Mouse (Mus musculus) frontal cortex, postnatal 36 days (tissue): ENCODE measurements around the gene Caml.
"Not testable (repeated sequence)": the region's sequence is repeated elsewhere in the genome, so short reads cannot be mapped to it uniquely, and the experiment has no call there.

Experiments
- DNase-seq, 2 experiments: peaks; one replicate each; pipeline ENCODE4 v3.0.0; 2022; ENCODE audit warnings: low spot score in 2 of 2

The Caml gene

GRCm38 (mm10) chr13:55622649-55623541, at the start of gene Caml:
Gene Caml, plus strand, starts transcription at chr13:55623005.
- DNase-seq: peak; percentile 88 to 89

GRCm38 (mm10) chr13:55573432-55573831, 49.4 kb upstream of the Caml start, which contains the start of gene Tmed9:
Gene Tmed9, plus strand, starts transcription at chr13:55573732.
- no peak for DNase-seq

DNA sequence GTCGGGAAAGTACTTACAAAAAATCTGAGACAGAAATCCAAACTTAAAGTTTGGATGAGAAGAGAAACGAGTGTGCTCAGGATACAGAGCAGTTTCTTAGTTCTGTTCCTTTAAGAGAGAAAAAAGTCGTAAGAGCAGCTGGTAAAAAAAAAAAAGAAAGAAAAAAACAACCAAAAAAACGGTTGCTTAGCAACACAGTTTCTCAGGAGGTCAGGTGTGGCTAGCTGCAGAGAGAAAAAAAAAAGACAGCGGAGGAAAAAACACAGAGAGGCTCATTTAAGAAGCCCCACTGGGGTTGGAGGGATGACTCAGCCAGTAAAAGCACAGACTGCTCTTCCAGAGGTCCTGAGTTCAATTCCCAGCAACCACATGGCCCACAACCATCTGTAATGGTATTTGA, 48.5 kb upstream of the Caml start:
- no peak for DNase-seq

- no peak for DNase-seq
These were observed 46.9 kb upstream of the Caml start for GRCm38 (mm10) chr13:55575932-55576331.

- not testable (repeated sequence) for DNase-seq
These were observed 45.9 kb upstream of the Caml start for GRCm38 (mm10) chr13:55576872-55577271.

DNA sequence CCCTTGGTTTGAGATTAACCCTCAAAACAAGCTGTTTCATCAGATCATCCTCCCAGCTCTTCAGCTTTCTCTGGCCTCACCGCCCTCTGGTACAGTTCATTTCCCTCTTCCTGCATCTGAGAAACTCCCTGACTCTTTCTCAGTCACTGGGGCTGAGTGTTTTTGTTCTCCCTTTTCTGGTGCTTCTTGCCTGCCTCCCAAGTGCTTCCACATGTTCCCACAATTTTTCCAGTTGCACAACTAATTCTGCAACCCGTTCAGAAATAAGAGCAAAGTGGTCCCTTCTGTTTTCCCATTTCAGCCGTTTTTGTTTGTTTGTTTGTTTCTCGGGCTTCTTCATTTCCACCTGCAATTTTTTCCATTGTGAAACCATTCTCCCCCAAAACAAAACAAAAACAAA, 44.7 kb upstream of the Caml start:
- no peak for DNase-seq

DNA sequence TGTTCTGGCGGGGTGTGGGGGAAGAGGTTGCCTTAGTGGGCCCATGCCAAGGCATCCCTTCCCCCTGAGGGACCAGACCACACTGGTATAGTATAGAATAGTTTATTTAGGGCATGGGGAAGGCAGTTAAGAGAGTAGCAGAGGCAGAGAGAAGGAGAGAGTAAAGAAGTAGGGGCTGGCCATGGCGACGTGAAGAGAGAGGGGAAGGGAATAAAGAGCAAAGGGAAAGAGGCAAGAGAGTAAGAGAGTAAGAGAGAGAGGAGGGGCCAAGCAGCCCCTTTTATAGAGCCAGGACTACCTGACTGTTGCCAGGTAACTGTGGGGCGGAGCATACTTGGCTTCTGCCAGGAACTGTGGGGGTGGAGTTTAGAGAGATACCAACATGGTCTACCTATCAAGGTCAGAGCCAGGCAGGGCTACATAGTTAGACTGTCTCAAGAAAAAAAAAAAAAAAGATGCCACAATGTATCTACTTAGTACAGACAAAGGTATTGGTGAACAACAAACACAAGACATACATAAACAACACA, 30.8 kb upstream of the Caml start:
- no peak for DNase-seq

GRCm38 (mm10) chr13:55592512-55593253, 30.1 kb upstream of the Caml start:
- DNase-seq: peak; percentile 97 to 98

DNA sequence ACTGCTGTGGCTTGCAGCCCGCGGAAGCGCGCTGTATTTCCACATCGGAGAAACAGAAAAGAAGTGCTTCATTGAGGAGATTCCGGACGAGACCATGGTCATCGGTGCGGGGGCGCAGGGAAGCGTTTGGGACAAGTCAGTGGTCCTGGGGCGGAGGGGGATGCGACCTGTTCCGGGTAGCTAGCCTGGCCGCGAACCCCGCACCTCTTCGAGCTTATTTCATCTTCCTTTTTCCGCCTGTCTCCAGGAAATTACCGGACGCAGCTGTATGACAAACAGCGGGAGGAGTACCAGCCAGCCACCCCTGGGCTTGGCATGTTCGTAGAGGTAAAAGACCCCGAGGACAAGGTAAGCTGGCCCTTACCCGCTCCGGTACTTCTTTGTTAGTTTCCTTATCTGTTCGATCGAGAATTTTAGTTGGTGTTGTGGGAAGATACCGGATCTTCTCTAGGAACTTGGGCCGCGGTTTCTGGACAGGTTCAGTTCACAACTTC, 29.5 kb upstream of the Caml start:
- DNase-seq: no peak

GRCm38 (mm10) chr13:55595375-55595774, 27.4 kb upstream of the Caml start:
- peak; percentile 72 to 86 for DNase-seq

GRCm38 (mm10) chr13:55596802-55597201, 26.0 kb upstream of the Caml start:
- DNase-seq: peak in 1 of 2 experiments; percentile 55

DNA sequence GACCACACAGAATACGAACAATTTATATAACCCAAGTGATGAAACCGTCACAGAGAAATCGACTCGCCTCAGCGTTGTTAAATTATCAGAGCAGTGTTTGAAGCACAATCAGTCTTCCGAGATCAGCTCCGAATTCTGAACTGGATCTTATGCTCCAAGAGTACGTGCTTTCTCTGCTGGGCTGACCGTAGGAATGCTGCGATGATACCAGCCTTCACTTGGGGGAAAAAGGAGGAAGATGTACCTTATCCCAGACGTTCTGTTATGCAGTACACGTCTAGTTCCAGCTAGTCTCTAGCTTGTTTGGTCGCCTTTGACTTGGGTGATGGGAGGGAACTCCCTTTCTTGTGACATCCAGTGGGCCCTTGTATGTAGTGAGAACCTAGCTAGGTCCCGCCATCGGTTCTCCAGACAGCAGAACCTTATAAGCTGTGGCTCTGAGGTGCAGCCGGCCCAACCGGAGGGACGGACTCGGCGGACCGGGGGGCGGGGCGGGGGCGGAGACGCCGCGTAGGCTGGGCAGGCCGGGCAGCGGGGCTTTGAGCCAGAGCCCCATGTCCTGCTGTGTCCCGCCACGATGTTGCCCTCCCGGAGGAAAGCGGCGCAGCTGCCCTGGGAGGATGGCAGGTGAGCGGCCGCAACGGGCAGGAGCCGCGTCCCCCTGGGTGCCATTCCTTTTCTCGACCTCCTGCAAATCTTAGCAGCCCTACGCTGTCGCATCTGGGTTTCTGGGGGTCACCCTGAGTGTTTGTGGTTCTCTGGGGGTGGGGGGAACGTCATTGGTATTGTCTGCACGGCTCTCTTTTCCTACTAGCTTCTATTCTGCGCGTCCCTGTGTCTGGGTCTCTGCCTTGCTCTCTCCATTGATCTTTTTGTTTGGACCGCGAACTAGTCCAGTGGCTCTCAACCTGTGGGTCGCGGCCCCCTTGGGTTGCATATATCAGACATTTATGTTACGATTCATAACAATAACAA, 23.0 kb upstream of the Caml start, which contains the start of gene B4galt7:
Gene B4galt7 (plus strand): TSS at position 331 of the 975 bp plus-strand sequence.
- peak; percentile 87 to 88 for DNase-seq

- DNase-seq: no peak
These were observed 22.1 kb upstream of the Caml start for GRCm38 (mm10) chr13:55600657-55601056.

- peak; percentile 84 to 87 for DNase-seq
These were observed 21.2 kb upstream of the Caml start for GRCm38 (mm10) chr13:55601611-55602010.

DNA sequence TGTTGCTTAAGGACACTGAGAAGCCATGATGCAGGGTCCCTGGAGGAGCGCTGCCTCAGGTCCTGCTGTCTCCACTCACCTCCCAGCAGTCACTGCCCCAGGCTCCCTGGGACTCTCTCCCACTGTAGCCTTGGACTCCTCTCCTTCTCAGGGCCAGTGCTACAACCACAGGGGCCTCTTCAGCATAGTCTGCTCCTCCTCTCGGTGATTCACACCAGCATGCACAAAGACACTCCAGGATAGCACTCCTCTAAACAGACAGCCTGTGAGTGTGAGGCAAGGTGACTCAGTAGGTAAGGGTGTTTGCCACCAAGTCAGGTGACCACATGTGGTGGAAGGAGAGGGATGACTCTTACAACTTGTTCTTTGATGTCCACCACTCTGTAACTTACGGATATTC, 18.2 kb upstream of the Caml start:
- no peak for DNase-seq

GRCm38 (mm10) chr13:55606899-55607623, 15.7 kb upstream of the Caml start:
- DNase-seq: no peak

DNA sequence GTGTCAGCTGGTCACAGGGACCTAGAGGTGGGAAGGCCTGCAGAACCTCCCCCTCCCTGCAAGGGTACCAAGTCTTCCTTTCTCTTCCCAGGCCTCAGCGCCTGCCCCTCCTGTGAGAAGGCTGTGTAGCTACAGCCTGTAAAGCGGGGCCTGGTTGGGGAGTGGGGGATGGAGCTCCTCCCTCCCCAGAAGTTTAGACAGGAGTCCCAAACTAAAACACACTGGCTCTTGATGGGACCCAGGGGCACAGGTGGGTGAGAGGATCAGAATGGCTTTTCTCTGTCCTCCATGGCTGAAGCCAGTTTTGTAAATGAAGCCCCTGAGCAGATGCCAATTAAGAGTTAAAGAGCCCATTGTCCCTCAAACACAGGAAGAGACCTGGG, 15.2 kb upstream of the Caml start:
- no peak for DNase-seq

DNA sequence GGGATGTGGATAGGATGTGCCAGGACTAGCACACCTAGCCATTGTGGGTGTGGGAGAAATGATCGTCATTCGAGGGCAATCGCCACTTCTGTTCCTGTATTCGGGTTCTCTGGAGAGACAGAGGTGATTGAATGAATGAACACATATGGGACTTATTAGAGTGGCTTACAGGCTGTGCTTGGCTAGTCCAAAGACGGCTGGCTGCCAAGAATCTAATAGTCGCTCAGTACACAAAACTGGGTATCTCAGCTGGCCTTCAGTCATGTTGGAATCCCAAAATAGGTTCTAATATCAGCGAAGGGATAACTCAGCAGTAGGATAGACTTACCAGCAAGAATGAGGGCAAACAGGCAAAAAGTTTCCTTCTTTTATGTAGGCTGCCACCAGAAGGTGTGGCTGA, 10.8 kb upstream of the Caml start:
- no peak for DNase-seq

- no peak for DNase-seq
These were observed 9.3 kb upstream of the Caml start for GRCm38 (mm10) chr13:55613471-55613870.

GRCm38 (mm10) chr13:55619328-55619727, 3.5 kb upstream of the Caml start:
- no peak for DNase-seq
